Mouse (Mus musculus): Measurements from ENCODE around the gene Mypop.

Mypop gene

DNA sequence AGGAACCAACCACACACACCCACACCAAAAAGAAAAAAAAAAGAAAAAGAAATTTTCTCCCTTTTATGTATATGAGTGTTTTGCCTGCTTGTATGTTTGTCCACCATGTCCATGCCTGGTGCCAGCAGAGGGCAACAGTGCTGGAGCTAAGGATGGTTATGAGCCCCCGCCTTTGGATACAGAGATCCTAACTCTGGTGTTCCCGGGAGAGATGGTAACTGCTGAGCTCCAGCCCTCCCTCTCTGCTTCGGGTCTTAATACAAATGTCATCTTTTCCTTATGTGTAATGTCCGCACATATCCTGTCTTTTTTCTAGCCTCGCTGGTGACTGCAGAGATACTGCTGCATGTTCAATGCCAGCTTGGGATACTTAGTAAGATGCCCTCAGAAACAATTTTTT, 1.1 kb upstream of the Mypop start:
- DNase-seq (ENCODE audit: low read depth), result peak; percentile 66

DNA sequence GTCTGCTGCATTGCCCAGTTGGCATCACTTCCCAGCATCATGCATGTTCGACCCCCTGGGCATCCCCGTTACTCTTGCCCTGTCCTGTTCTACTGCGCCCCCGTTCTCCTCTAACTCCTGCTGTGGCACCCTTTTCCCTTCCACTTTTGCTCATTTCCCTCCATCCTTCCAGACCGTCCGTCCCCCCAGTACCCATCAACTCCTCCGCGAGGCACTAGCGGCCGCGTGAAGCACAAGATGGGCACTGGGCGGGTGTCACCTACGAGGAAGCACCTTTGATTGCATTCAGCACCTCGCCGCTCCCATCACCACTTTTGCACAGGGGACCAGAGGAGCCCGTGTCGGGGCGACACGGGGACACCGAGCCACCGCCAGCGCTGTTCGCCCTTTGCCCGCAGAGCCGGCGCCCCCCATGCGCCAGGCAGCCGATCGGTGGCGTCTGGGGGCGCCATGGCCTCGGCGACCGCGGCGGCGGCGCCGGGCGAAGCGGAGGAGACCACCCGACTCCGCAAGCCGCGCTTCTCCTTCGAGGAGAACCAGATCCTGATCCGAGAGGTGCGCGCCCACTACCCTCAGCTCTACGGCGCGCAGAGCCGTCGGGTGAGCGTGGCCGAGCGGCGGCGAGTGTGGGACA, 732 bp downstream of the Mypop start:
- peak; percentile 49 for DNase-seq (ENCODE audit: low read depth)

DNA sequence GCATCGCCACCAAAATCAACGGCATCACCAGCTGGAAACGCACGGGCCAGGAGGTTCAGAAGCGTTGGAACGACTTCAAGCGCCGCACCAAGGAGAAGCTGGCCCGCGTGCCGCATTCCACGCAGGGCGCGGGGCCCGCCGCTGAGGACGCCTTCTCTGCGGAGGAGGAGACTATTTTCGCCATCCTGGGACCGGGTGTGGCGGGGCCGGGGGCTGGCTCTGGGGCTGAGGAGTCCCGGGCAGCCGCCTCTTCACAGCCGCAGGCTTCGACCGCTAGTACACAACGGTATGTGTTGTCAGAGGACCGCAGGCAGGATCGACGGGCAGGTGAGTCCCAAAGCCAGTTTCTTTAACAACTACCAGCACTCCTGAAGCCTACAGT, 1.2 kb downstream of the Mypop start:
- peak; percentile 32 for DNase-seq (ENCODE audit: low read depth)

GRCm38 (mm10) chr7:18993036-18993435, 2.0 kb downstream of the Mypop start:
- DNase-seq (ENCODE audit: low read depth), result no peak

DNA sequence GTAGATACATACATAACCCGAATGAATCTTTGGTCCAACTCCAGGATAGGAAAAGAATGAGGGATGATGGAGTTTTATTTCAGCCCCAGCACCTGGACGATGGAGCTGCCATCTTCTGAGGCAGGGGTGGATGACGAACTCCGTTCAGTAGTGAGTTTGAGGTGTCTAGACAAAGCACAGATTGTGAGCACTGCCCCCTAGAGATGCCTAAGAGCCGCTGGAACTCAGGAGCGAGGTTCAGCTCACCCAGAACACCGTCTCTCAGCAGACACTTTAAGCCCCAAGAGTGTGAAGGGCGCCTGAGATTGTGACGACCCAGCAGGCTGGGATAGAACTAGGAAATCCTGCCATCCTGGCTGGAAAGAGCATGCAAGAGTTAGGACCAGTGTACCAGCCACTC, 7.8 kb downstream of the Mypop start:
- no peak for DNase-seq (ENCODE audit: low read depth)

- DNase-seq (ENCODE audit: low read depth), result no peak
Measured at GRCm38 (mm10) chr7:19000421-19000820, 9.4 kb downstream of the Mypop start.

GRCm38 (mm10) chr7:19001066-19001806, 10.2 kb downstream of the Mypop start:
- no peak for DNase-seq (ENCODE audit: low read depth)

DNA sequence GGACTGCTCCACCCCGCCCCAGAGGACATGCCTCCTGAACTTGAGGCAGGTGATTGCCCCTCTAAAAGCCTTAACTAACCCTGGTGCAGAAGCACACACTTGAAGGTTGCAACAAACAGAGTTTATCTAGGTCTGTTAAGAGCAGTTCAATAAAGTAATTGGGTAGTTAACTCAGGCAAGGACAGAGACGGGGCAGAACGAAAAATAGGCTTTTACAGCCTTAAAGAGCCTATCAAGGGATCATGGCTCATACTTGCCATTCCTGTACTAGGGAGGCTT, 10.7 kb downstream of the Mypop start:
- DNase-seq (ENCODE audit: low read depth), result no peak

DNA sequence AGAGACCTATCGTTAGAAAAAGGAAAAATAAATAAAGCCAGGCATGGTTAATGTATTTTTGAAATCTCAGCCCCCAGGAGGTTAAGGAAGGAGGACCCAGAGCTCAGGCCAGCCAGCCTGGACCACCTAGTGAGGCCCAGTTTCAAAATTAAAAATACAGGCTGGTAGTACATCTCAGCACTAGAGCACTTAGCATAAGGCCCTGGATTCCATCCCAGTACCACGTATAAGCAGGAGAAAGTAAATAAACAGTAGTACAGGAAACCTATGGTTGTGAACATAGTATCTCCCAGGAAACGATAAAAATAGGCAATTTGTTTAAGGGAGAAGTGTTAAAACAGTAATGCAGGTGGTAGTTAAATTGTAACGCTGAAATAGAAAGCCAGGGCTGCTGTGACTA, 11.1 kb downstream of the Mypop start:
- DNase-seq (ENCODE audit: low read depth), result peak; percentile 54

DNA sequence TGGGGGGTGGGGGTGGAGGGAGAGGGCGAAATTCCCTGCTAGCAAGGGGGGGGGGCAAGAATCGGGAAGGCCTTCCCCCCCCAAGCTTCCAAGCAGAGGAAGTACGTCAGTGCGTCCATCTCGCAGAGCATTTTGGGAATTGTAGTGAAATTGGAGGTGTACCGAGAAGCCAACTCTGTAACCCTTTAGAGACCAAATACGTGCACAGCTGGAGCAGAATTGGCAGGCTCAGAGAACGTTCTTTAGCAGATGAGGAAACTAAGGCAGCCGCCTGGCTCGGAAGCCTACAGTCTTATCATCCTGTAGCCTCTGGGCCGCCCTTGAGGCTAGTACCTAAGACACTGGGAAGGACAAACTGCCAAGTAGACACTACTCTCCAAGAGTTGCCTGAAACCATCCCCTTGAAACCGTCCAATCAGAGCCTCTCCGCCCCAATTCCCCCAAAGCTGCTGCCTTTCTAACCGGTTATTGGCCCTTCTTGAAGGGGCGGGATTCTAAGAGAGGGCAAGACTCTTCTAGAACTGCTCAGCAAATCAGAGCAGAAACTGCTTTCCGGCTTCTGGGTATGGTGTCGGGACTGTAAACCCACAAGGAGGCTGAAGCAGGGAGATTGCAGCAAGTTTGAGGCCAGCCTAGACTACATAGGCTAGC, 11.9 kb downstream of the Mypop start:
- peak; percentile 93 for DNase-seq (ENCODE audit: low read depth)

DNA sequence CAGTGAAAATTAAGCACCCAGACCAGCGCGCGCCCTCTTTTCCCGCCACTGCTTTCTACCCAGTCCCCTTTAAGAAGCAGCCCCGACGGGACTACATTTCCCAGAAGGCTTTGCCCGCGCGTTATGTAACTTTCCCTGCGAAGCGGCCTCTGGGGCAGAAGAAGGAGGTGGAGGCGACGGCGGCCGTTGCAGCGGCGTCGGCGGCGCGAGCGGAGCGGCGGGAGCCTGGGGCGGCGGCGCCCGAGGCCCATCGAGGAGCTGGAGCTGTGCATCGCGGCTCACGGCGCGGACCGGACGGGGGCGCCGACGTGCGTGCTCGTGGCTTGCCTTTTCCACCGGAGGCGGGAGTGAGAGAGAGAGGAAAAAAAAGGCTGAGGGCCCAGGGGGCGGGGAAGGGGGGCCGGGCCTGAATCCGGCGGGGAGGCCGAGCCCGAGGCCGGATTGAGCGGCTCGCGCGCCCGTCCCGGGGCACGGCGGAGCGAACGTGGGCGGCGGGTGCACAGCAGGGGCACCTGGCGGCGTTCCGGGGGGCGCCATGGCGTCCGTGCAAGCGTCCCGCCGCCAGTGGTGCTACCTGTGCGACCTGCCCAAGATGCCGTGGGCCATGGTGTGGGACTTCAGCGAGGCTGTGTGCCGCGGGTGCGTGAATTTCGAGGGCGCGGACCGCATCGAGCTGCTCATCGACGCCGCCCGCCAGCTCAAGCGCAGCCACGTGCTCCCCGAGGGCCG, 13.0 kb downstream of the Mypop start, which contains the start of gene Irf2bp1:
Gene Irf2bp1 (plus strand): TSS at position 143 of the 729 bp plus-strand sequence.
- peak; percentile 95 for DNase-seq (ENCODE audit: low read depth)

- DNase-seq (ENCODE audit: low read depth), result peak; percentile 71
Measured at GRCm38 (mm10) chr7:19004631-19005079, 13.6 kb downstream of the Mypop start.

DNA sequence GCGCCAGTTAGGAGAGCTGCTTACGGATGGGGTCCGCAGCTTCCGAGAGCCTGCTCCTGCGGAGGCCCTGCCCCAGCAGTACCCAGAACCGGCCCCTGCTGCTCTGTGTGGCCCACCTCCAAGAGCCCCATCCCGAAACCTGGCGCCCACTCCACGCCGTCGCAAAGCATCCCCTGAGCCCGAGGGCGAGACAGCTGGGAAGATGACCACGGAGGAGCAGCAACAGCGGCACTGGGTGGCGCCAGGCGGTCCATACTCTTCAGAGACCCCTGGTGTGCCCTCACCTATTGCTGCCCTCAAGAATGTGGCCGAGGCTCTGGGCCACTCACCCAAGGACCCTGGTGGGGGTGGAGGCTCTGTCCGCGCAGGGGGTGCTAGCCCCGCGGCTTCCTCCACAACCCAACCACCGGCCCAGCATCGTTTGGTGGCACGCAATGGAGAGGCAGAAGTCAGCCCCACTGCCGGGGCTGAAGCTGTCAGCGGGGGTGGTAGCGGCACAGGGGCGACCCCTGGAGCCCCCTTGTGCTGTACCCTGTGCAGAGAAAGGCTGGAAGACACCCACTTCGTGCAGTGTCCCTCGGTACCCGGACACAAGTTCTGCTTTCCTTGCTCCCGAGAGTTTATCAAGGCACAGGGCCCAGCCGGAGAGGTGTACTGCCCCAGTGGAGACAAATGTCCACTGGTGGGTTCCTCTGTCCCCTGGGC, 14.5 kb downstream of the Mypop start:
- DNase-seq (ENCODE audit: low read depth), result no peak

DNA sequence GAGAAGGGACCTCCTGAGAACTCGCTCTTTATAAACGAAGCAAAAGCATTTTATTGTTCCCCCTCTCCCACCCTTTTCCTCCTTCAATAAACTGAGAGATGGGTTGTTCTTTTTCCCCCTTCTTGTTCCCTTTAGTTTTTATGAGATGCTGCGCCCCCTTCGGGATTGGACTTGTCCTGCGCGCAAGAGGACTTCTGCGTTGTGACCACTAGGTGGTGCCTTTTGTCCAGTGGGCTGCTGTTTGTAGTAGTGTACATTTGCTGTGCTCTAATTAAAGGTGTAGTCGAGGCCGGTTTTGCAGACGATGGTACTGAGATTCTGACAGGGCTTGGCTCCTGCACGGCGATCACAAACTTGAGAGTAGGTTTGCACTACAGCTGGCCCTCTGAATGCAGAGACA, 15.4 kb downstream of the Mypop start:
- DNase-seq (ENCODE audit: low read depth), result peak; percentile 94

GRCm38 (mm10) chr7:19007026-19007977, 16.3 kb downstream of the Mypop start:
- DNase-seq (ENCODE audit: low read depth), result no peak

- no peak for DNase-seq (ENCODE audit: low read depth)
Measured at GRCm38 (mm10) chr7:19010581-19010980, 19.5 kb downstream of the Mypop start.

- DNase-seq (ENCODE audit: low read depth), result no peak
Measured at GRCm38 (mm10) chr7:19012025-19012621, 21.1 kb downstream of the Mypop start.

- no peak for DNase-seq (ENCODE audit: low read depth)
Measured at GRCm38 (mm10) chr7:19012882-19013281, 21.8 kb downstream of the Mypop start.

GRCm38 (mm10) chr7:19014452-19014851, 23.4 kb downstream of the Mypop start:
- no peak for DNase-seq (ENCODE audit: low read depth)

DNA sequence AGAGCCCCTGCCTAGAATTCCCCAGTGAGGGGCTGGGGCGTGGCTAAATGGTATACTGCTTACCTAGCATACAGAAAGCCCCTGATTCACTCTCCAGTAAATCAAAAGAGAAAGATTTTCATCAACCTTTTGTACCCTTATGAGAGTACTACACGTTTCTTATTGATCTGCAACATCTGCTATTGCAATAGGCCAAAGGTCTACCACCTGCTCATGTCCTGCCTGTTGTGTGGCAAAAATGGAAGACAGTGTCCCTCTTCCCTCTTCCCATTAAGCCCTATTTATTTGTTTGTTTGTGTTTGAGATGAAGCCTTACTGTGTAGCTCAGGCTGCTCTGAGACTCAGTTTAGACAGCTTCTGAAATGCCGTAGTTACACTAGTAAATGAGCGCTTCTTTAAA, 25.0 kb downstream of the Mypop start:
- DNase-seq (ENCODE audit: low read depth), result no peak
